Mouse (Mus musculus) intestine, embryonic 14.5 days (tissue): Measurements from ENCODE around the gene Sorl1. TPM values are rescaled to one million over a fixed set of nuclear protein-coding genes. Genes with fewer than 3 reads are reported as not detected.

Experiments
- ATAC-seq: fragments of 200-750 bp; cut with Nextera tagmentation; replicated peaks from 2 replicates; pipeline ENCODE4 v1.8.0; 2017; ENCODE audit warnings: low read depth, moderate number of reproducible peaks, moderate TSS enrichment, moderate library complexity; ENCODE audit not compliant: low FRiP score, low TSS enrichment
- DNase-seq: peaks from one replicate; pipeline ENCODE4 v3.0.0-alpha.2; 2018; ENCODE audit warnings: low spot score
- H3K27ac ChIP-seq: fragments of 300-500 bp; sonication (generic); 2 replicates; pipeline ENCODE4 v1.5.1; 2014; ENCODE audit warnings: low read depth, mild to moderate bottlenecking, control low read depth
- H3K27me3 ChIP-seq: fragments of 300-500 bp; sonication (generic); replicated peaks from 2 replicates; pipeline ENCODE4 v1.6.1; 2014; ENCODE audit warnings: low read length, control low read depth; ENCODE audit not compliant: control insufficient read depth, insufficient read depth
- H3K36me3 ChIP-seq: fragments of 300-500 bp; sonication (generic); 2 replicates; pipeline ENCODE4 v1.6.1; 2014; ENCODE audit warnings: low read length, control low read depth; ENCODE audit not compliant: control insufficient read depth, insufficient read depth
- H3K4me1 ChIP-seq: fragments of 300-500 bp; sonication (generic); replicated peaks from 2 replicates; pipeline ENCODE4 v1.6.1; 2014; ENCODE audit warnings: low read length, control low read depth, mixed read lengths; ENCODE audit not compliant: control insufficient read depth, insufficient read depth
- H3K4me2 ChIP-seq: fragments of 300-500 bp; sonication (generic); 2 replicates; pipeline ENCODE4 v1.6.1; 2014; ENCODE audit warnings: low read length
- H3K4me3 ChIP-seq: fragments of 300-500 bp; sonication (generic); 2 replicates; pipeline ENCODE4 v1.5.1; 2014; ENCODE audit warnings: low read depth, low read length, control low read depth, mixed read lengths
- H3K9ac ChIP-seq: fragments of 300-500 bp; sonication (generic); 2 replicates; pipeline ENCODE4 v1.6.1; 2014; ENCODE audit warnings: mild to moderate bottlenecking, low read length
- H3K9me3 ChIP-seq: fragments of 300-500 bp; sonication (generic); 2 replicates; pipeline ENCODE4 v1.6.1; 2016; ENCODE audit warnings: low read length, control low read depth; ENCODE audit not compliant: control insufficient read depth
- WGBS: fragments of 180-500 bp; shearing (Covaris S2); extraction: QIAGEN DNeasy Blood & Tissue Kit; methylation state at CpG from one replicate; pipeline ENCODE4 v1.1.7; 2014; 5-methylcytosine and 5-hydroxymethylcytosine counted together
- polyA plus RNA-seq: library from polyadenylated mRNA; unstranded; fragments of >200 nt; fragmentation: Nextera tagmentation; extraction: Ambion mirVana; gene quantifications from 2 replicates; pipeline ENCODE4 v1.2.1, GENCODE M21; 2014

Sorl1 gene
- polyA plus RNA-seq, 1 experiment from 2014 or later = 12.2 TPM

GRCm38 (mm10) chr9:41973775-41974657 lies 150.1 kb downstream of the Sorl1 start:
- no peak overlapping the region for H3K27ac ChIP-seq

GRCm38 (mm10) chr9:41969961-41970360 lies 154.1 kb downstream of the Sorl1 start:
- DNase-seq (no peak), ATAC-seq (no peak)
- Histone ChIP-seq H3K4me1 (peaks cover 15% of the 10 kb centered on the region; the same call in 1 of the 2 replicates), H3K4me2 (no peak overlapping the region), H3K9ac (no peak overlapping the region), H3K9me3 (no peaks in the 10 kb centered on the region), H3K4me3 (no peak overlapping the region), H3K27ac (no peak overlapping the region), H3K36me3 (no peaks in the 10 kb centered on the region), H3K27me3 (no peaks in the 10 kb centered on the region)
- WGBS = 89% methylated on average over 8 of the region's 8 CpGs

More at GRCm38 (mm10) chr9:41973775-41974657, 150.1 kb downstream of the Sorl1 start:
- DNase-seq (peak; percentile 69), ATAC-seq (no peak)
- Histone ChIP-seq H3K4me1 (peaks cover 6% of the 10 kb centered on the region; the same call in 1 of the 2 replicates), H3K27me3 (no peaks in the 10 kb centered on the region), H3K36me3 (no peaks in the 10 kb centered on the region), H3K9ac (no peak overlapping the region), H3K9me3 (no peaks in the 10 kb centered on the region), H3K4me3 (no peak overlapping the region), H3K4me2 (no peak overlapping the region)
- WGBS = 75% methylated on average over 25 of the region's 25 CpGs

- no peak overlapping the region for H3K27ac ChIP-seq
- ATAC-seq (no peak), DNase-seq (no peak)
- no peak overlapping the region for H3K9ac ChIP-seq
- no peak overlapping the region for H3K4me3 ChIP-seq
- no peaks in the 10 kb centered on the region for H3K36me3 ChIP-seq
- no peak overlapping the region for H3K4me2 ChIP-seq
- WGBS = 93% methylated on average over 15 of the region's 15 CpGs
- H3K9me3 ChIP-seq = no peaks in the 10 kb centered on the region
- H3K4me1 ChIP-seq = peaks cover 15% of the 10 kb centered on the region; the same call in 1 of the 2 replicates
- no peaks in the 10 kb centered on the region for H3K27me3 ChIP-seq
These were observed 155.2 kb downstream of the Sorl1 start for GRCm38 (mm10) chr9:41968673-41969460.

GRCm38 (mm10) chr9:41961274-41961673 lies 162.8 kb downstream of the Sorl1 start:
- WGBS = 81% methylated on average over 10 of the region's 10 CpGs
- Histone ChIP-seq H3K9ac (no peak overlapping the region), H3K4me3 (no peak overlapping the region), H3K36me3 (no peaks in the 10 kb centered on the region), H3K27me3 (no peaks in the 10 kb centered on the region), H3K27ac (no peak overlapping the region), H3K9me3 (no peaks in the 10 kb centered on the region), H3K4me2 (no peak overlapping the region), H3K4me1 (no peaks in the 10 kb centered on the region)
- ATAC-seq = no peak
- no peak for DNase-seq

- Histone ChIP-seq H3K27me3 (no peaks in the 10 kb centered on the region), H3K36me3 (no peaks in the 10 kb centered on the region), H3K4me1 (no peaks in the 10 kb centered on the region), H3K9ac (no peak overlapping the region), H3K4me3 (no peak overlapping the region), H3K4me2 (no peak overlapping the region), H3K27ac (no peak overlapping the region), H3K9me3 (no peaks in the 10 kb centered on the region)
- no peak for ATAC-seq
- no peak for DNase-seq
- WGBS = 87% methylated on average over 9 of the region's 9 CpGs
These were observed 165.8 kb downstream of the Sorl1 start for GRCm38 (mm10) chr9:41958282-41958681.

GRCm38 (mm10) chr9:41953486-41953885 lies 170.6 kb downstream of the Sorl1 start:
- H3K27ac ChIP-seq = peak overlapping the region; percentile 65

GRCm38 (mm10) chr9:41952650-41953204 lies 171.4 kb downstream of the Sorl1 start:
- no peak overlapping the region for H3K4me3 ChIP-seq
- ATAC-seq (no peak), DNase-seq (no peak)
- H3K9me3 ChIP-seq = no peaks in the 10 kb centered on the region
- 0 out of 2 replicates have a peak overlapping the region, but pooled peaks have one; percentile 3 for H3K4me2 ChIP-seq
- H3K27ac ChIP-seq = peak overlapping the region; percentile 97; the same call in 1 of the 2 replicates
- peaks cover 28% of the 10 kb centered on the region for H3K4me1 ChIP-seq
- no peaks in the 10 kb centered on the region for H3K27me3 ChIP-seq
- no peak overlapping the region for H3K9ac ChIP-seq
- WGBS = 40% methylated on average over 7 of the region's 7 CpGs
- H3K36me3 ChIP-seq = no peaks in the 10 kb centered on the region

More at GRCm38 (mm10) chr9:41953486-41953885, 170.6 kb downstream of the Sorl1 start:
- no peak overlapping the region for H3K9ac ChIP-seq
- no peaks in the 10 kb centered on the region for H3K9me3 ChIP-seq
- WGBS = 12% methylated on average over 8 of the region's 8 CpGs
- peak; percentile 76 for DNase-seq
- no peaks in the 10 kb centered on the region for H3K27me3 ChIP-seq
- ATAC-seq = no peak
- no peaks in the 10 kb centered on the region for H3K36me3 ChIP-seq
- peak overlapping the region; percentile 28; the same call in 1 of the 2 replicates for H3K4me2 ChIP-seq
- H3K4me1 ChIP-seq = peaks cover 28% of the 10 kb centered on the region
- no peak overlapping the region for H3K4me3 ChIP-seq

GRCm38 (mm10) chr9:41951472-41952129 lies 172.5 kb downstream of the Sorl1 start:
- peak overlapping the region; percentile 38 for H3K4me3 ChIP-seq
- peaks cover 28% of the 10 kb centered on the region for H3K4me1 ChIP-seq
- 10% methylated on average over 16 of the region's 16 CpGs for WGBS
- no peaks in the 10 kb centered on the region for H3K27me3 ChIP-seq
- H3K9ac ChIP-seq = peak overlapping the region; percentile 78
- ATAC-seq = peak; percentile 45
- DNase-seq = no peak
- no peaks in the 10 kb centered on the region for H3K36me3 ChIP-seq
- H3K9me3 ChIP-seq = no peaks in the 10 kb centered on the region
- peak overlapping the region; percentile 81 for H3K4me2 ChIP-seq
- H3K27ac ChIP-seq = peak overlapping the region; percentile 97
